Mouse (Mus musculus) hindbrain, embryonic 16.5 days (tissue): ENCODE measurements at regions not wholly inside any gene's neighbourhood (a gene's known extent, or its start where the extent isn't known, plus 50 kb on each side); places are given as distances from the start of the nearest gene placed in this dataset.
A peak's percentile ranks its signal among the peaks of the same experiment; 100 is the strongest.

Experiments
- ATAC-seq: fragments of 200-750 bp; cut with Nextera tagmentation; 2 replicates; pipeline ENCODE4 v1.8.0; 2017; ENCODE audit warnings: moderate TSS enrichment, moderate library complexity
- H3K27ac ChIP-seq: fragments of 300-500 bp; sonication (generic); 2 replicates; pipeline ENCODE4 v1.5.1; 2014; ENCODE audit warnings: low read depth, mild to moderate bottlenecking, control low read depth, low read length, moderate library complexity
- H3K27me3 ChIP-seq: fragments of 300-500 bp; sonication (generic); replicated peaks from 2 replicates; pipeline ENCODE4 v1.6.1; 2014; ENCODE audit warnings: low read length; ENCODE audit not compliant: control insufficient read depth, insufficient read depth
- H3K36me3 ChIP-seq: fragments of 300-500 bp; sonication (generic); 2 replicates; pipeline ENCODE4 v1.6.1; 2014; ENCODE audit warnings: mild to moderate bottlenecking, low read length, moderate library complexity, mixed read lengths; ENCODE audit not compliant: control insufficient read depth, insufficient read depth
- H3K4me1 ChIP-seq: fragments of 300-500 bp; sonication (generic); 2 replicates; pipeline ENCODE4 v1.6.1; 2014; ENCODE audit warnings: low read depth, low read length; ENCODE audit not compliant: control insufficient read depth, insufficient read depth
- H3K4me2 ChIP-seq: fragments of 300-500 bp; sonication (generic); 2 replicates; pipeline ENCODE4 v1.6.1; 2014; ENCODE audit warnings: mild to moderate bottlenecking, low read length, control low read depth, moderate library complexity
- H3K4me3 ChIP-seq: fragments of 300-500 bp; sonication (generic); 2 replicates; pipeline ENCODE4 v1.5.1; 2014; ENCODE audit warnings: mild to moderate bottlenecking, low read length, control low read depth, moderate library complexity
- H3K9ac ChIP-seq: fragments of 300-500 bp; sonication (generic); 2 replicates; pipeline ENCODE4 v1.6.1; 2014; ENCODE audit warnings: low read depth, mild to moderate bottlenecking, control low read depth, low read length, moderate library complexity
- H3K9me3 ChIP-seq: fragments of 300-500 bp; sonication (generic); 2 replicates; pipeline ENCODE4 v1.6.1; 2014; ENCODE audit warnings: mild to moderate bottlenecking, low read length, moderate library complexity; ENCODE audit not compliant: control insufficient read depth
- WGBS: fragments of 180-500 bp; shearing (Covaris S2); extraction: QIAGEN DNeasy Blood & Tissue Kit; methylation state at CpG from one replicate; pipeline ENCODE4 v1.1.7; 2014; 5-methylcytosine and 5-hydroxymethylcytosine counted together

- Histone ChIP-seq H3K27me3 (no peaks in the 10 kb centered on the region), H3K4me1 (peaks cover 6% of the 10 kb centered on the region; the same call in 1 of the 2 replicates), H3K9ac (no peak overlapping the region), H3K36me3 (no peaks in the 10 kb centered on the region), H3K4me3 (no peak overlapping the region), H3K9me3 (no peaks in the 10 kb centered on the region), H3K4me2 (no peak overlapping the region), H3K27ac (no peak overlapping the region)
- WGBS: 95% methylated on average over 14 of the region's 14 CpGs
- ATAC-seq: no peak
Observed at GRCm38 (mm10) chr6:144940871-144941380, 135.1 kb downstream of the Bcat1 start.

GRCm38 (mm10) chr6:144938613-144939236 lies 137.3 kb downstream of the Bcat1 start:
- H3K27me3 ChIP-seq: no peaks in the 10 kb centered on the region
- no peak overlapping the region for H3K4me2 ChIP-seq
- no peaks in the 10 kb centered on the region for H3K36me3 ChIP-seq
- H3K9ac ChIP-seq: no peak overlapping the region
- H3K4me1 ChIP-seq: peaks cover 2% of the 10 kb centered on the region; the same call in 1 of the 2 replicates
- peak overlapping the region; percentile 48 for H3K27ac ChIP-seq
- H3K9me3 ChIP-seq: no peaks in the 10 kb centered on the region
- no peak overlapping the region for H3K4me3 ChIP-seq
- 59% methylated on average over 12 of the region's 12 CpGs for WGBS
- peak; percentile 70; the same call in 1 of the 2 replicates for ATAC-seq

- H3K4me1 ChIP-seq: peaks cover 2% of the 10 kb centered on the region; the same call in 1 of the 2 replicates
- H3K9me3 ChIP-seq: peaks cover 2% of the 10 kb centered on the region; the same call in 1 of the 2 replicates
- H3K4me2 ChIP-seq: no peak overlapping the region
- H3K27me3 ChIP-seq: no peaks in the 10 kb centered on the region
- no peak overlapping the region for H3K9ac ChIP-seq
- H3K4me3 ChIP-seq: no peak overlapping the region
- no peaks in the 10 kb centered on the region for H3K36me3 ChIP-seq
- WGBS: 67% methylated on average over 7 of the region's 7 CpGs
- H3K27ac ChIP-seq: no peak overlapping the region
- no peak for ATAC-seq
Observed at GRCm38 (mm10) chr6:144937211-144937610, 138.8 kb downstream of the Bcat1 start.

- Histone ChIP-seq H3K27ac (no peak overlapping the region), H3K4me1 (no peaks in the 10 kb centered on the region), H3K4me2 (no peak overlapping the region), H3K36me3 (no peaks in the 10 kb centered on the region), H3K27me3 (no peaks in the 10 kb centered on the region), H3K9me3 (peaks cover 2% of the 10 kb centered on the region; the same call in 1 of the 2 replicates), H3K4me3 (no peak overlapping the region), H3K9ac (no peak overlapping the region)
- no peak for ATAC-seq
- WGBS: 85% methylated on average over 6 of the region's 6 CpGs
Observed at GRCm38 (mm10) chr6:144933722-144934235, 142.2 kb downstream of the Bcat1 start.

- Histone ChIP-seq H3K4me1 (no peaks in the 10 kb centered on the region), H3K36me3 (no peaks in the 10 kb centered on the region), H3K4me2 (no peak overlapping the region), H3K9ac (no peak overlapping the region), H3K27me3 (no peaks in the 10 kb centered on the region), H3K27ac (no peak overlapping the region), H3K4me3 (no peak overlapping the region), H3K9me3 (peaks cover 2% of the 10 kb centered on the region; the same call in 1 of the 2 replicates)
- no peak for ATAC-seq
- 86% methylated on average over 7 of the region's 7 CpGs for WGBS
Observed at GRCm38 (mm10) chr6:144932402-144932801, 143.6 kb downstream of the Bcat1 start.

GRCm38 (mm10) chr6:144929959-144930358 lies 146.0 kb downstream of the Bcat1 start:
- Histone ChIP-seq H3K9ac (no peak overlapping the region), H3K27ac (no peak overlapping the region), H3K4me3 (no peak overlapping the region), H3K9me3 (peaks cover 2% of the 10 kb centered on the region; the same call in 1 of the 2 replicates), H3K36me3 (no peaks in the 10 kb centered on the region), H3K4me1 (no peaks in the 10 kb centered on the region), H3K4me2 (no peak overlapping the region), H3K27me3 (no peaks in the 10 kb centered on the region)
- 41% methylated on average over 4 of the region's 4 CpGs for WGBS
- ATAC-seq: no peak

- Histone ChIP-seq H3K4me2 (no peak overlapping the region), H3K36me3 (no peaks in the 10 kb centered on the region), H3K9me3 (peaks cover 2% of the 10 kb centered on the region; the same call in 1 of the 2 replicates), H3K4me1 (no peaks in the 10 kb centered on the region), H3K4me3 (no peak overlapping the region), H3K9ac (no peak overlapping the region), H3K27me3 (no peaks in the 10 kb centered on the region), H3K27ac (no peak overlapping the region)
- 81% methylated on average over 5 of the region's 5 CpGs for WGBS
- ATAC-seq: no peak
Observed at GRCm38 (mm10) chr6:144929262-144929855, 146.6 kb downstream of the Bcat1 start.

- Histone ChIP-seq H3K4me2 (no peak overlapping the region), H3K27ac (no peak overlapping the region), H3K27me3 (no peaks in the 10 kb centered on the region), H3K9me3 (peaks cover 2% of the 10 kb centered on the region; the same call in 1 of the 2 replicates), H3K36me3 (no peaks in the 10 kb centered on the region), H3K4me3 (no peak overlapping the region), H3K4me1 (no peaks in the 10 kb centered on the region), H3K9ac (no peak overlapping the region)
- ATAC-seq: no peak
- WGBS: 82% methylated on average over 6 of the region's 6 CpGs
Observed at GRCm38 (mm10) chr6:144927599-144927998, 145.8 kb upstream of the Sox5 start.

GRCm38 (mm10) chr6:144922762-144923161 lies 141.0 kb upstream of the Sox5 start:
- Histone ChIP-seq H3K27ac (no peak overlapping the region), H3K9ac (no peak overlapping the region), H3K27me3 (no peaks in the 10 kb centered on the region), H3K36me3 (no peaks in the 10 kb centered on the region), H3K4me2 (no peak overlapping the region), H3K4me1 (no peaks in the 10 kb centered on the region), H3K9me3 (no peaks in the 10 kb centered on the region), H3K4me3 (no peak overlapping the region)
- ATAC-seq: no peak
- 93% methylated on average over 3 of the region's 3 CpGs for WGBS
